Comparison of ENCODE assay signal across 10 mouse cellular contexts in genomic region chr17:32335869-32336268, GRCm38 (mm10).
"Had no signal": no experiment of that assay in that cellular context is flagged by ENCODE, and none has a peak within 500 bp of the region (broad histone marks: within the 10 kb centered on the region; RNA-seq: fewer than 3 reads in every experiment).

No protein-coding gene starts in this region.

- DNase-seq: kidney, adult 18-20 months; kidney, postnatal 10 days; left cerebral cortex, postnatal 4 days; lung, embryonic 14.5 days; lung, postnatal 10 days; midbrain, embryonic 14.5 days; right cerebral cortex, adult 18-20 months; right cerebral cortex, postnatal 25 days; thymus, adult 18-20 months; thymus, postnatal 25 days had no signal
